Mouse (Mus musculus): ENCODE data around the gene Padi4.

GRCm38 (mm10) chr4:140765936-140766335, 8.1 kb downstream of the Padi4 start:
- TF ChIP-seq CTCF (IDR thresholded peaks at IDR 0.05; ENCODE audit: control insufficient read depth, insufficient read depth, insufficient read length) = no peak
- no peak for TF ChIP-seq USF1 (IDR thresholded peaks at IDR 0.05; ENCODE audit: low read depth)
